Mouse (Mus musculus): Measurements from ENCODE around the gene Arap2.

DNA sequence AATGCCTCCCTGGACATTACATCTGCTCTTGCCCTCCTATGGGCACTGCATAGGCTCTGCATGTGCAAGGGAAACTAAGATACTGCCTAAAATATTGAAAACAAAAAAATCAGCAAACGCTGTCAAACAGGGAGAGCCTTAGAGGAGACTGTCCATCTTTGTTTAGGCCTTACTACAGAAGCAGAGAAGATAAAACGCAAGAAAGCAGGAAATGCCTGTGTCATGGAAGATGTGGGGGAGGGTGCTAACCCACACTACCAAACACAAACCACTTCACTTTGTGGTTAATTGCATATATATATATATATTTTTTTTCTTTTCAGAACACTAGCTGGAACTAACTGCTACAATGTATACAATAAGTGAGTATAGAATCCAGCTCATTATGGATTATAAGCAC is 14.3 kb downstream of the Arap2 start:
- TF ChIP-seq CTCF (IDR thresholded peaks at IDR 0.05; ENCODE audit: borderline replicate concordance, control insufficient read depth, extremely low read depth, insufficient read depth, low read length, poor library complexity), result no peak
- no peak for TF ChIP-seq POLR2A (IDR thresholded peaks at IDR 0.05; ENCODE audit: control insufficient read depth, extremely low read depth, insufficient read depth, low read length, poor library complexity)

Data from thymus, adult 2 months (tissue).